Mouse (Mus musculus) G1E (cell line): Measurements from ENCODE around the gene Pde8b.

Experiments
- CTCF ChIP-seq: IDR thresholded peaks from 2 replicates; pipeline ENCODE4 v1.5.1; 2012; ENCODE audit warnings: low read depth, low read length, inconsistent platforms, mixed read lengths
- GATA1 ChIP-seq: IDR thresholded peaks from 2 replicates; pipeline ENCODE4 v1.6.1; 2012; ENCODE audit warnings: borderline replicate concordance, low read length, inconsistent platforms, mixed read lengths
- GATA2 ChIP-seq: IDR thresholded peaks from 2 replicates; pipeline ENCODE4 v1.6.1; 2012; ENCODE audit warnings: low read depth, low read length, inconsistent platforms, borderline replicate concordance
- POLR2AphosphoS5 ChIP-seq: IDR thresholded peaks from 2 replicates; pipeline ENCODE4 v1.6.1; 2012; ENCODE audit warnings: low read depth, low read length, inconsistent platforms; ENCODE audit not compliant: insufficient replicate concordance
- TAL1 ChIP-seq: conservative IDR thresholded peaks from 2 replicates; pipeline ENCODE4 v1.6.1; 2012; ENCODE audit warnings: low read depth, low read length, inconsistent platforms, mixed read lengths

DNA sequence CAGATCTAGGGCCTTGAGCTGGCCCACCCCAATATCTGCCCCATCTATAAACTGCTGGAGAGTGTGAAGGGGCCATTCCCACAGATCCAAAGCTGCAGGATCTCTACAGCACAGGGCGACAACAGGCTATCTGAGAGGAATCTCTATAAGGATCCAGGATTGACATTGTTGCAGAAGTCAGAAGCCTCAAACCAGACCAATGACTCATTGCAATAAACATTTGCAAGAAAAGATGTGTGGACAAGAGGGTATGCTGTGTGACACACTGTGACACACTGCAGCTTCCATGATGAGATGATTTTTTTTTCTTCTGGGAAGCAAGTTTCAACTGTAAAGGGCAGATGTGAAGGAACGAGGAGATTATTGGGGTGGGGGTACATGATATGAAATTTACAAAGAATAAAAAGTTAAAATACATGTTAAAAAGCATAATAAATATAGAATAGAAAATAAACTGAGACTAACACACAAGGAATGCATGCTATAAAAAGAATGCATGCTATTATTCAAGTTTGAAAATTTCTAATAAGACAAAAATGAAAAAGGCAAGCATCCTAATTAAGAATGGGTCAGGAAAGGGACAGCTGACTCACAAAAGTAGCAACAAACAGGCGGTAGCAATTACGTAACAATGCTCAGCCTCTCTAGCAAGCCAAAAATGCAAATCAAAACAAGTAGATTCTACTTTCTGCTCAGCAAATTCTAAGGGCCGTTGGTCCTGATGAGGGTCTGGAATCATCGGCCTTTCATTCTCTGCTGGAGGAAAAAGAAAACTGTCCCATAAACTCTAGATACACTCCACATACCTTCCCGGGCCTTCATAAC lies 114.6 kb downstream of the Pde8b start:
- TF ChIP-seq POLR2AphosphoS5 (no peak), CTCF (no peak), GATA1 (no peak), GATA2 (no peak), TAL1 (no peak)
